Mouse (Mus musculus): Measurements from ENCODE around the gene Arglu1.

The Arglu1 gene

GRCm38 (mm10) chr8:8690146-8691092 lies at the start of gene Arglu1:
Gene Arglu1, minus strand, starts transcription at chr8:8690521.
- peak; percentile 97 for DNase-seq (ENCODE audit: low spot score)

GRCm38 (mm10) chr8:8737271-8737670 lies 47.0 kb upstream of the Arglu1 start:
- DNase-seq (ENCODE audit: low spot score), result no peak

GRCm38 (mm10) chr8:8736826-8737225 lies 46.5 kb upstream of the Arglu1 start:
- DNase-seq (ENCODE audit: low spot score), result no peak

GRCm38 (mm10) chr8:8733804-8734203 lies 43.5 kb upstream of the Arglu1 start:
- DNase-seq (ENCODE audit: low spot score), result no peak

- DNase-seq (ENCODE audit: low spot score), result no peak
Measured at GRCm38 (mm10) chr8:8728643-8729042, 38.3 kb upstream of the Arglu1 start.

- DNase-seq (ENCODE audit: low spot score), result no peak
Measured at GRCm38 (mm10) chr8:8726547-8726946, 36.2 kb upstream of the Arglu1 start.

- no peak for DNase-seq (ENCODE audit: low spot score)
Measured at GRCm38 (mm10) chr8:8704813-8705212, 14.5 kb upstream of the Arglu1 start.

GRCm38 (mm10) chr8:8703668-8704067 lies 13.3 kb upstream of the Arglu1 start:
- no peak for DNase-seq (ENCODE audit: low spot score)

- no peak for DNase-seq (ENCODE audit: low spot score)
Measured at GRCm38 (mm10) chr8:8700821-8701220, 10.5 kb upstream of the Arglu1 start.

GRCm38 (mm10) chr8:8700229-8700628 lies 9.9 kb upstream of the Arglu1 start:
- no peak for DNase-seq (ENCODE audit: low spot score)

GRCm38 (mm10) chr8:8689454-8690145 lies 721 bp downstream of the Arglu1 start:
- peak; percentile 70 for DNase-seq (ENCODE audit: low spot score)

- DNase-seq (ENCODE audit: low spot score), result no peak
Measured at GRCm38 (mm10) chr8:8688823-8689453, 1.4 kb downstream of the Arglu1 start.

GRCm38 (mm10) chr8:8685517-8685916 lies 4.8 kb downstream of the Arglu1 start:
- DNase-seq (ENCODE audit: low spot score), result no peak

- DNase-seq (ENCODE audit: low spot score), result no peak
Measured at GRCm38 (mm10) chr8:8682697-8683096, 7.6 kb downstream of the Arglu1 start.

GRCm38 (mm10) chr8:8678236-8678635 lies 12.1 kb downstream of the Arglu1 start:
- DNase-seq (ENCODE audit: low spot score), result no peak

- DNase-seq (ENCODE audit: low spot score), result no peak
Measured at GRCm38 (mm10) chr8:8674864-8675263, 15.5 kb downstream of the Arglu1 start.

GRCm38 (mm10) chr8:8661759-8662138 lies 28.6 kb downstream of the Arglu1 start:
- DNase-seq (ENCODE audit: low spot score), result peak; percentile 91

GRCm38 (mm10) chr8:8661103-8661758 lies 29.1 kb downstream of the Arglu1 start, which contains the start of gene Efnb2:
Gene Efnb2, minus strand, starts transcription at chr8:8661242.
- peak; percentile 97 for DNase-seq (ENCODE audit: low spot score)

- peak; percentile 38 for DNase-seq (ENCODE audit: low spot score)
Measured at GRCm38 (mm10) chr8:8660307-8661098, 29.8 kb downstream of the Arglu1 start.

GRCm38 (mm10) chr8:8659503-8660306 lies 30.6 kb downstream of the Arglu1 start:
- peak; percentile 40 for DNase-seq (ENCODE audit: low spot score)
